Mouse (Mus musculus) thymus, postnatal 36 days (tissue): ENCODE measurements around the gene Cib4.
A peak's percentile ranks its signal among the peaks of the same experiment; 100 is the strongest.

Experiments
- DNase-seq, 2 experiments: peaks; one replicate each; pipeline ENCODE4 v3.0.0; 2022; ENCODE audit warnings: mixed read lengths in 2 of 2

The Cib4 gene

DNA sequence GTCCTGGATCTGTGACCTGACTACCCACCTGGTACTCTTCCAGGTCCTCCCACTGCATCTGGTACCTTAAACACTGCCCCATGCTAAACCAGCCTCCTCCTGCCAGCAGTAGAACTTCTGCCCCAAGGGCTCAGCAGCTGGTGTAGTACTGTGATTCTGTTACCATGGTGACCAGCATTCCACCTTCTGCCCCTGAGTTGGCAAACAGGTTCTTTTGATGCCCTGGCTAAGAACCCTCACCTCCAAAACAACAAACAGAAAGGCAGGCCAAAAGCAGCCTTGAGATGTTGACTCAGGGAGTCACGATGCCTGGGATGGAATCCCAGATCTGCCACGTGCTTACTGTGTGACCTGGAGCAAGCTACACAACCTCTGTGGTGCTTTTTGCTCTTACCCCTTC lies at the start of gene Cib4:
Gene Cib4 (minus strand): TSS at position 139 of the 400 bp plus-strand sequence.
- DNase-seq: no peak

DNA sequence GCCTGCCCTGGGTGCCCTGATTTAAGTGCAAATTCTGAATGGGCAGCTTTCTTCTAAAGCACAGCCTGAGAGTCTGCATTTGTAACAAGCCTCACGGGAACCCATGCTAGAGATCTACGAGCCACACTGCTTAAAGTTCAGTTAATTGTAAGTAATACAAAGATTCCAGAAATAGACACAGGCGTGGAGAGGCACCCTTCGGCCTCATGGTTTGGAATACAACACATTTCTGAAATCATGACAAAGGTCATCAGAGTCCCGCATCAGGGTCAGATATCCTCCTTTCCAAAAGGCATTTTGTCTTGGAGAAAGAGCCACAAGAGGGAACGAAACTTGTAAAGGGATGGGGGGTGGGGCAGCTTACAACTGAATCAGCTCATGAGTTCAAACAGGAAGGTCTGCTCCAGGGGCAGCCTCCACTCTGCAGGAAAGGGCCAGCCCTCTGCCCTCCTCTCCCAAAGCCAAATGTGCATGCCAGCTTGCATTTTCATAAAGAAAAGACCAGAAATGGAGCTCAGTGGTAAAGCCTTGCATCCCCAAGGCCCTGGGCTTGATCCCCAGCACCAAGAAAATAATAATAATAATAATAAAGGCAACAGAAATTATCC lies 49.4 kb upstream of the Cib4 start:
- DNase-seq: no peak

DNA sequence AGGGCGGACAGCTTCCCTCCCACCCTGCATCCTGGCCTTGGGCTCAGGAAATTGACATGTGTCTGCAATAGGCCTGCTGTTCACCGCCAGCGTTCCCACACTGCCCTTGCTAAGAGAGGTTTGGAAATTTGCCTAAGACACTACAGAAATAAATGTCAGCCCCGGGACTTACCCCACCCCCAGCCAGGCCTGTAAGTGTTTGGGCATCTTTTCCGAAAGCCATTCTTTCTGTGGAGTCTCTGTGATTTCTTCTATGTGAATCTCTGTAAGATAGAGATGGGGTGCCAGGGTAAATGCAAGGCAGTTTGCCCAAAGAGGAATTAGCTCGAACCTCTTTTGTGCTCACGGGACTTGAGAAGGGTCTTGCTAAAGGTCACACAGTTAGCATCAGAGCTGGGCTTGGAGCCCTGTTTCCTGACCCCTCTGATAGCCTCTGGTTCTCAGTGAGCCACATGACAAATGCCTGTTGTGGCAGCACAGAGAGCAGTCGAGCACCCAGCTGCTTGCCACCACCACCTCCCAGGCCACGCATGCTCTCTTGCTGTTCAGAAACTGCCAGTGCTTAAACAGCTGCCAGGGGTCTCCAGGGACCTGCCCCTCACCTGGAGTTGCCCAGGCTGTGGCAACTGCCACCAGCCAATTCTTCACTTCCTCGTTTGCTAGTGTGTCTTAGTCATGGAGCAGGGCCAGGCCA lies 48.3 kb upstream of the Cib4 start:
- DNase-seq: no peak

DNA sequence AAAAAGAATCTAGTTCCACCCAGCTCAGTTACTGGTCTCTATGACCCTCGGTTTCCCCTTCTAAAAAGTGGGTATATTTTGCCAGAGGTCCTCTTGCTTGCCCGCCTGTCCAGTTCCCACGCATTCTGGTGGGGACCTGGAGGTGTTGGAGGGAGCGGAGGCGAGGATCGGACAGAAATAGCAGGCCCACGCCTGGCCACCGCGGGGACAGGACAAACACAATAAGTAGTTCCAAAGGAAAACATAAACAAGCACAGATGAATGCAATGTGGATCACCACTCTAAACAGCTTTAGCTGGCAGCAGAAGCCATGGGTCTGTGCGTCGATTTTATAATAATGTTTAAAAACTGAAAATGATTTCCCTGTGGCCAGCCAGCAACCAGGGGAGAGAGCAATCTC lies 47.7 kb upstream of the Cib4 start:
- DNase-seq: no peak

DNA sequence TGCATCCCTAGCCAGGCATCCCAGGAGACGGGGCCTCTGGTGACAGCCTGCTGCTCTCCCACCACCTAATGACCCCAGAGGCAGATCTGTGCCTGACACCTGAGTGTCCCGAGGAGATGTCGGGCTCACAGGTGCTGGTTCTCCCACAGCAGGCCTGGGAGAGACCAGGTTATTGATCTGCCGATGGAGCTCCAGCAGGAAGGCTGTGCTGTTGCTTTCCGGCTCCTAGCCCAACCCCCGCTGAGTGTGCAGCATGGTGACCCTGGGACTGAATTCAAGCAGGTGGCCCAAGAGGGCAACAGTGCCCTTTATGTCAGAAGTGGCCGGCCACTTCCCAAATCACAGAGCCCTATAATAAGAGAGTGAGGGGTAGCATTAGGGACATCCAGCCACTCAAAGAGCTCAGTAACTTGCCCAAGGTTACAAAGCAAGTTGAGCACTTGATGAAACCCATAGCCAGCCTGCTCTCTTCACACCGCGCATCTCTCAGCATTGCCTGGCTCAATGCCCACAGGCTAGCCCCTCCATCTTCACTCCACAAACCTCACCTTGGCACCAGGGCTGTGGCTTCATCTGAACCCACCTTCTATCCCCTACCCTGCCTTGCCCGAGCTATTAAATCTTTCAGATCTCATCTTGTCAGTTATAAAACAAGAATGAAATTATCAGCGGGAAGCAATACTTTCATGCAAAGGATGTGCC lies 46.8 kb upstream of the Cib4 start:
- DNase-seq: no peak

DNA sequence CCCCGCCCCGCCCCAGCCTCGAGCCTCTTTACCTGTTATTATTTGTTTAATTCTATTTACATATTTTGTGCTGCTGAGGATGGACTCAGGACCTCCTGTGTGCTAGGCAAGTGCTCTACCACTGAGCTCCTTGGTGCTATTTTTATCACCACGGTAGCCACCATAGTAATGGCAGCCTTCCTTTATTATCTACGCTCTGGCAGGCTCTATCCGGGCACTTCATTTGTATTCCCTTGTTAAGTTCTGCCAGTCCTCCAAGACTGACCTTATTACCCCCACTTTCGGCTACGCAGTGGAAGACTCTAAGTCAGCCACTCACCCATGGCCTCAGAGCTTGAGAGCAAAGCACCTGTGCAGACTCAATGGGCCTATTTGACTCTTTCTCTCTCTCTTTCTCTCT lies 46.1 kb upstream of the Cib4 start:
- DNase-seq: no peak

DNA sequence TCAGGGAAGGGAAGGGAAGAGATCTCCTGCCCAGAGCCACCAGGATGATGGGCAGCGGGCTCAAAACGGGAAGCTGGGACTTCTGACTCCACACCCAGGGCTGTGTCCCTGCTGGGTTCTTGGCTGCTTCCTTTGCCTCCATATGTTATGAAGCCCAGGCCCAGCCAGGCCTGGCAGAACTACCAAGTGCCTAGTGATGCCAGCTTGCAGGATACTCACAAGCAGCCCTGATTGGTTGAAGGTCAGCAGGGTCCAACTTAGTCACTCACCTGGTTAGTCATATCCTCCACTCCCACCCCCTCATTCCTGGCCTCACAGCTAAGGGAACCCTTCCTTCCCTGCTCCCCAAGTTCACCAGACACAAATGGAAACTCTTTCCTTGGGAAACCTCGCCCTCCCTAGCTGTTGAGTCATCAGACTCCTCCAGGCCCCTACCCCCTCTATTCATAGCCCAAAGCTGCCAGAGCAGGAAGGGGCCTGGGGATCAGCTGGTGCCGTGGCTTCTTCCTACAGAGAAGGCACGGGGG lies 45.6 kb upstream of the Cib4 start:
- no peak for DNase-seq

DNA sequence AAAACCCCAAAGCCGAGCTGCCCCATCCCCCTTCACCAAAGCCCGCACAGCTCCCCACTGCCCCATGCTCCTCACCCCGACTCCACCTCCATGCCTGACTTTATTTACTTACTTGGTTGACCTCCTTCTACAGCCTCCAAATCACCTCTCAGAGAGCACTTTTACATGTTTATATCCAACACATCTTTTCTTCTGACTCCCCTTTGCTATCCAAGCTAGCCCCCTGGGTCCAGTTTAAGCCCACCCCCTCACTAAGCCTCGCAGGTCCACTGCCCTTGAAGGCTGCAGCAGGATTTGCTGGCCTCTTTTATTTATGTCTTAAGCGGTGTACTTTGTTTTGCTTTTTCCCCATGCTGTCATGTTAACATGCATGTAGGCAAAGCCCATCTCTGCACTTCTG lies 44.6 kb upstream of the Cib4 start:
- DNase-seq: no peak

DNA sequence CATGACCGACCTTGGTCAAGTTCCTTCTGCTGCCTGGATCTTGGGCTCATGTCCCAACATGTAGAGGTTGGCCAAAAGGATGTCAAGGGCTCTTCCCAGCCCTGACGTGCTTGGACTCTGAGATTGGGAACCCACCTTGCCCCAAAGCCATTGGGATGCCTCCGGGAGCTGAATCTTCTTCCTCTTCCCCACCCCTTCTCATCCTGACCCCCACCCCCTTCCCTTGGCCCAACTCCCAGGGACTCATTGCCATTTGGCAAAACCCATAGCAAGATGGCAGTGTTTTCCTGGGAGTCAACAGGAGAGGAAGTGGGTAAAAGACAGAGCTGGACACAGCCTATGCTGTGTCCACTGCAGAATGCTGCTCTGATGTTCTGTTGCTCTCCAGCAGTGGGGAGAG lies 43.9 kb upstream of the Cib4 start:
- DNase-seq: no peak

DNA sequence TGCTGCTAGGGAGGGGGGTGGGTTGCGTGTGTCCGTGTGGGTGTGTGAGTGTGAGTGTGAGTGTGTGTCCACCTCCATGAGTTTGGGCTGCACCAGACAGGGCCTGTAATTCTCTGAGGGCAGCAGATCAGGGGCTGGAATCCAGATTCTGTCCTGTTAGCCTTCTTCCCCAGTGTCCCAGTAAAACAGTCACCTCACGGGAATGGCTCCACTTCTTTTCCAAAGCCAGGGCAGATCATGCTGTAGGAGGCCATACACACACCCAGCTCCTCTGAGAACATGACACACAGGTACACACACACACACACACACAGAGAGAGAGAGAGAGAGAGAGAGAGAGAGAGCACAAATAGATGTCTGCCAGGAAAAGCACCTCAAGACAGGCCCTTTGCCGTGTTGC lies 43.4 kb upstream of the Cib4 start:
- DNase-seq: no peak

DNA sequence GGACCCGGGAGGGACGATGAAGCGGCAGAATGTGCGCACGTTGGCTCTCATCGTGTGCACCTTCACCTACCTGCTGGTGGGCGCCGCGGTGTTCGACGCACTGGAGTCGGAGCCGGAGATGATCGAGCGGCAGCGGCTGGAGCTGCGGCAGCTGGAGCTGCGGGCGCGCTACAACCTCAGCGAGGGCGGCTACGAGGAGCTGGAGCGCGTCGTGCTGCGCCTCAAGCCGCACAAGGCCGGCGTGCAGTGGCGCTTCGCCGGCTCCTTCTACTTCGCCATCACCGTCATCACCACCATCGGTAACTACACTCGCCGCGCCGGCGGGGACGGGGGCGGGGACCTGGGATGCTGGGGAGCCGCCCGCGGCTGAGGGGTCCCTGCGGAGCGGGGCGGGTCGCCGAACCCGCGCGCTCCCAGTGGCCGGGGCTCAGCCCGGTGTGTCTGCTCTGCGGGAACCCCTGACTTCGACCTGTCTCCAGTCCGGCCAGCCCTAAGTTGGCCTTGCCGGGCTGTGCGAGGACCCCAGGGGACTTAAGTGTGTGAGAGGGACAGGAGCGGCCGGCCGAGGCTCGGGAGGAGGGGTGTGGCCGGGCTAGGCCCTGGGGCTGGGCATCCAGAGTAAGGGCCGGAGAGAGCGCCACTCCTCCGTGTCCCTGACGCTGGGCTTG lies 42.8 kb upstream of the Cib4 start:
- no peak for DNase-seq

DNA sequence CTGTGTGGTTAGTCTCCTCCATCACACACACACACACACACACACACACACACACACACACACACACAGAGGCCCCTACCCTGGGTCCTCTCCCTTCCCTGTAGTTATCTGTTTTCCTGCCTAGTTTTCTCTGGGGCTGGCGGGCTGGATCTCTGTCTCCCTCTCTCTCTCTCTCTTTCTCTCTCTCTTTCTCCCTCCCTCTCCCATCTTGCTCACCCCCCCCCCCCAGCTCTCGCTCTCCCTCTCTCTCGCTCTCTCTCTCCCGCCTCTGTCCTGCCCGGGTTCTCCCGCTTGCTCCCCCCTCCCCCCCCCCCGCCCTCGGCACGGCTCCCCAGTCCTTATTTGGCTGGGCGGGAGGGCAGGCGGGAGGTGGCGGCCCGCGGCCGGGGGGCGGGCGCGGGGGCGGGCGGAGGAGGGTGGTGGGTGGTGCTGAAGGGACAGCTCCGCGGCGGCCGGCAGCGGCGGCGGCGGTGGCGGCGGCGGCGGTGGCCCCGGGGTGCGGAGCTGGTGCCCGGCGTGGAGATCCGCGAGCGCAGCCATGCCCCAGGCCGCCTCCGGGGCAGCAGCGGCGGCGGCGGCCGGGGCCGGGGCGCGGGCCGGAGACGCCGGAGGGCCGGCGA lies 42.2 kb upstream of the Cib4 start, which contains the start of gene Kcnk3:
Gene Kcnk3 (plus strand): TSS at position 490 of the 620 bp plus-strand sequence.
- peak; percentile 22 for DNase-seq

DNA sequence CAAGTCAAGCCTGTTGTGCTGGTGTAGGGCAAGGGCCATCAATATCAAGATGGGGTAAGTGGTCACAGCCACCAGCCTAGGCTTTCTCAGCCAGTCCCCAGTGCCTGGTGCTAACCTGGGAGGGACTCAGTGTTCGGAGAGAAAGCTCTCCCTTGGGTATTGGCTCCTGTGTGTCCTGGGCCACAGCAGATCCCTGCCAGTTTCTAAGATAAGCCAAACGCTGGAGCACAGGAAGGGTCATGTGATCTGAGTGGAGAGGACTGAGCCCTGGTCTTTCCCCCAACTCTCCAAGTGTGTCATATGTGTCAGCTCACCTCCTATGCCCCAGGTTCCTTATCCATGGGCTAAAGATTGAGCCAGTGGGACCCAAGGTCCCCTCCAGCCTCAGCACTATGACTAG lies 41.5 kb upstream of the Cib4 start:
- no peak for DNase-seq

DNA sequence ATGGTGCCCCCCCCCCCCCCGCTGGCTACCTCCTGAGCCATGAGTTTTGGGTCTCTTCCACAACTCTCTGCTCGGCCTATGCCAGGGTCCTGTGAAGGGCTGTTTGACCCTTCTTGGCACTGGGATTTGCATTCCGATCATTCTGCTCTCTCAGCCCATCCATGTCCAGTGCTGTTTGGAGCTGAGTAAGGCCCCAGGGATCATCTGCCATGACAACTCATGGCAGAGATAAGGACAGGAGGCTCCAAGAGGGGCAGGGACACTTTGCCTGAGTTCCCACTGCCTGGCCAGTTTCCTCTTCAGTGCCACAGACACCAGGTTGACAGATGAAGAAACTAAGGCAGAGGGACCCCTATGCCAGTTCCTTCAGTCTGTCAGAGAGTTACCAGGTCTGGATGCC lies 41.0 kb upstream of the Cib4 start:
- DNase-seq: no peak

DNA sequence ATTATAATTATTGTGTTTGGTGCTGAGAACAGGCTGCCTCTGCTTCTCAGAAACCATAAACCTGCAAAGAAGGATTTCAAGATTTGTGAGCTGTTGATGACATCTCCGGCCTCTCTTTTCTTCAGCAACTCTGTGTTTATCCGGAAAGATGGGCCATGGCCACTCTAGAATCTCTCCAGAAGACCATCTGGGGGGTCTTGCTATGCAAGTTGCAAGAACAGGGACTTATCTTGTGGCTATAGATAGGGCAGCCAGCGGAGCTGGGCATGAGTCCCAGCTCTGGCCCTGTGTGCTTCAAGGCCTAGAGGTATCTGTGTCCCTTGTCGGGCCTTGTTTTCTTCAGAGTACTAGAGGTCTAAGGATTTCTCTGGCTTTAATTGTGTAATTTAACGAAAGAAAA lies 36.4 kb upstream of the Cib4 start:
- no peak for DNase-seq

DNA sequence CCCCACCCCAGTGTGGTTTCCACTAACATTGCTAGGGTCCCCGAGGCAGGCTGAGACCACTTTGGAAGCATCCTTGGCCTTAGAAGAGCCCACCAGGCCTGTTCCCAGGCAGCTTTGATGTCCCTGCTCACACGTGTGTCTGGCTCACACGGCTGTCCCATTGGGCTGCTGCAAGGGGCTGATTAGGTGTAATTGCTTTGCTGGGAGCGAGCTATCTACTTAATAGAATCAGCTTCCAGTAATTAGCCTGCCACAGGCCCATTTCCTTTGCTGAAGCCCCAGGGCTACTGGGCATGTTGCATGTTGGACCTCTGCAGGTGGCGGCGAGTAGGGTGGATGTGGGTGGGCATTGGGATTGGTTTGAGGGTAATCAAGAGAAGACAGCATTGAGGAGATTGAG lies 35.1 kb upstream of the Cib4 start:
- no peak for DNase-seq

DNA sequence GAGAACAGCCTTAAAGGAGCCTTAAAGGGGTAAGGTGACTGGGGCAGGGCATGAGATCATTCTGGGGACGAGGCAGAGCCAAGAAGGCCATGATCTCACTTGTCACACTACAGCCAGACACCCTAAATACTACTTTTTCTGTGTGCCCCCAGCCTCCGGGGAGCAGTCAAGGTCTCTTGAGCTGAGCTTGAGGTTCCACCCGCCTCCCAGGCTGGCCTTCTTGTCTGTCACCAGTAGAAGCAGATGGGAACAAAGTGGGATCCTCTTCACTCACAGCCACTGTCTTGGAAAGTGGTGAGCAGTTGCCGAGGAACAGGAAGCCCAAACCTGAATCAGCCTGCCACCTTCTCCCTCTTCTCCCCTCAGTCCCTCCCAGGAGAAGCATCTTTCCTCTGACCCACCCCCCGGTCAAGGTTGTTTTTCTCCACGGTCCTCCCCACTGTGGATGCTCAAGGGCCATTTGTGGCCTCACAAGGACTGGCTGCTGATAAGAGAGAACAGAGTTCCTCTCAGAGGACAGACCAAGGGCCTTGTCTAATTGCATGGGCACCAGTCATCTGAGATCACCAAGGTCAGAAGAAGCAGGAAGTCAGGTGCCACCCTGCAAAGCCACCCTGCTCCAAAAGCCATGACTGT lies 32.9 kb upstream of the Cib4 start:
- DNase-seq: no peak

DNA sequence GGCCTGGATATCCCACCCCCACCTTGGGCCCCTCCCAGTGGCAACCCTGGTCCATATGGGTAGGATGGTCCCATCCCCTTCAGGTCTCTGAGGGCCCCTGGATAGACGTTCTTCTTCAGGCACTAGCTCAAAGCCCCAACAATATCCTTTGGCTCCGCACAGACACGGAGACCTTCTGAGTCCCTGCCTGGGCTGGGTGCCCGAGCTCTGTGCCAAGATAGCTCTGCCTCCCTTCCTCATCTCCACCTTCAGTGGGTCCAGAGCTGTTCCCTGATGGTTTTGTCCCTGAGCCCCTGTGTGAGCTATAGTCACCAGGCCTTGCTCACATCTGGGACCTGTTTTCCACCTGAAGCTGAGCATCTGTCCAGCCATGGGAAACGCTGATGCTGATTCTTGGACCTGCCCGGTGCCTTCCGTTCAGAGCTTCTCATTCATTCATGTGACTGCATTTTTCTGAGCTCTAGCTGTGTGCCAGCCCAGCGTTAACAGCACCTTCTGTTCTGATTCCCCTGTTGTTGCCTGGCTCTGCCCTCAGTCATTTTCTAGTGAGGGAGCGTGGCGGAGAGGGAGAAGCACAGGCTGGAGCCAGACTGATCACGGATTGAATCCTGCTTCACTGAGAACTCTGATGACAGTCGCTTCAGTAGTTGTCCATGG lies 32.1 kb upstream of the Cib4 start:
- no peak for DNase-seq

DNA sequence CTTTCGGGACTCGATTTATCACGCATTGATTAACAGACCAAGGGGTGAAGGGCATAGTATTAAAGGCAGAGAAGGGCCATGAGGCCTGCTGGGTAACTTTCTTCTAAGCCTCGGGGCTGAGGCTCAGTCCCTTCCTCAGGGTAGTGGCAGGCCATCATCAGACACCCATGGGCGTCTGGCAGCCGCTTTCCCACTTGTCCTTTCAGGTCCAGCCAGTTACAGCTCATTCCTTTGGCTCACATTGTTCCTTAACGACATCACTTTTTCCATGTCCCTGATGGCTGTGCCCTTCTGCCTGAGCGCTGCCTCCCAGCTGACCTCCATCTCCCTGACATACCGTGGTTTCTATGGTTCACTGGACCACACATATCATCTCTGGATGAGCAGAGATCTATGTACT lies 31.6 kb upstream of the Cib4 start:
- no peak for DNase-seq

DNA sequence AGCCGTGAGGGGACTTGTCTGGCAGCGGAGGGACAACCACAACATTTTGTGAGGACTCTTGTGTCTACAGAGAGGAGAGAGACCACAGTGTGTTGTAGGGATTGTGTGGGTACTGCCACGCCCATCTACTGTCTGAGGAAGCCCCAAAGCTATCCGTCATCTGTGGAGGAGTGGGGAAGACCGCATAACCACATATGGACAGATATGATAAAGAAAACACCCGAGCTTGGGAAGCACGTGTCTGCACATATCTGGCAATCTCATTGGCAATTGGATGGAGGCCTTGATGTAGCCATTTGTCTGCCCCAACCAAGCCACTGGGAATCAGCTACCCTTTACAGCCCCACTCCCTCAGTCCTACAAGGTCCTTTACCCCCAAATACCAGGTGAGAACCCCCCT lies 30.6 kb upstream of the Cib4 start:
- no peak for DNase-seq

DNA sequence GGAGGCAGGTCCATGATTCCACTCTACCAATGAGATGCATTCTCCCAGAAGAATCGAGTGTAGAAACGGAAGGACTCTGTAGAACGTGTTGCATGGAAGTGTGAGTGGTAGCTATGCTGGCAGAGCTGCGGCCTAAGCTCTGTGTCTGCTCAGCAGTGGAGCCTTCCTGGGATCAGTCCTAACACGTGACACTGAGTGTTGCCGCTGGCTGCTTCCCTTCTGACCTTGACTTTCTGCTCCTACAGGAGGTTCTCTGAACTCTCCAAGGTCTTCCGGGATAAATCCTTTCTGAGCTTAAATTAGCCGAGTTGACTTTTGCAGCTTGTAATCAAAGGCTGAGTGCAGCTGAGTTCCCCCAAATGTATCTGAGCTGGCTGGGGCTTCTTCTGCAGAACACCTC lies 28.7 kb upstream of the Cib4 start:
- DNase-seq: no peak

DNA sequence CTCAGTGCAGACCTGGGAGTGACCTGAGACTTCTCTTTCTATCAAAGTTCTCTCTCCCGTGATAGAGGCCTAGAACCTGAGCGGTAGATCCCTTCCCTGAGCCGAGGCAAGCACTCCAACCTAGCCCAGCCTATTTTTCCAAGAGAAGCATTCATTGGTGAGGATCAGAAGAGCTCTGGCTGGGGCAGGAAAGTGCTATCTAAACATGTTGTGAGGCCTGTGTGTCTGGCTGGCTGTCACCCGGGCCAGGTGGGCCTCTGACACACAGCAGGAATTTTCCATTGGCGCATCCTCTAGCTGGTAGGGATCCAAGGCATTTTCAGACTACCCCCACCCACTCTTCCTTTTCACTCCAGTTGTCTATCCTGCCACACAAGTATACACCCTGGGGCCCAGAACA lies 26.2 kb upstream of the Cib4 start:
- DNase-seq: no peak
